Mouse (Mus musculus) NIH3T3 (cell line): ENCODE data around the gene Sema3b.
A peak's percentile ranks its signal among the peaks of the same experiment; 100 is the strongest.

ENCODE experiments used
- DNase-seq: peaks from one replicate; pipeline ENCODE4 v3.0.0-alpha.2; 2012; ENCODE audit warnings: low read depth

Gene Sema3b

DNA sequence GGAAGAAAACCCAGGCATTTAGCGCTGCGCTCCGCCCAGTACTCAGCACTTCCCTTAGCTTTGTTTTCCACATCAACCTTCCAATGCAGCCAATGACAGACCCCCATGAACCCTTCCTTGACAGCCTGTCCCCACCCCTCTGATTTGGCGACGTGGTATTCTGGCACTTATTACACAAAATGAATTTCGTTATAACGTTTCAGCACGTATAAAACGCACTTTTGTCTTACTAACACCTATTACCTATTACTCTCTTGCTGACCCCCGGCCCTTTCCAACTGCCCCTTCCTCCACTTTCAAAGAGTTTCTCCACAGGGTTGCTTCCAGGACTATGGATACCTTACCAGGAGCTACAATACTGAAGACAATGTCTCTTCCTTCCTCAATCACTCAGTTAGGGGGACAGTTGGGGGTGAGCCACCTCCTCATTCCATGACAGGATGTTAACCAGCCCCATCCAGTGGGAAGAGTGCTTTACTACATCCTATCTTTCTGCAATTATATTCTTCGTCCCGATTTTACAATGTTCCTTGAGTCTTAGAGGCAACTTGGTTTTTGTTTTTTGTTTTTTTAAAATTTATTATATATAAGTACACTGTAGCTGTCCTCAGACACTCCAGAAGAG lies 4.0 kb upstream of the Sema3b start:
- peak; percentile 47 for DNase-seq

DNA sequence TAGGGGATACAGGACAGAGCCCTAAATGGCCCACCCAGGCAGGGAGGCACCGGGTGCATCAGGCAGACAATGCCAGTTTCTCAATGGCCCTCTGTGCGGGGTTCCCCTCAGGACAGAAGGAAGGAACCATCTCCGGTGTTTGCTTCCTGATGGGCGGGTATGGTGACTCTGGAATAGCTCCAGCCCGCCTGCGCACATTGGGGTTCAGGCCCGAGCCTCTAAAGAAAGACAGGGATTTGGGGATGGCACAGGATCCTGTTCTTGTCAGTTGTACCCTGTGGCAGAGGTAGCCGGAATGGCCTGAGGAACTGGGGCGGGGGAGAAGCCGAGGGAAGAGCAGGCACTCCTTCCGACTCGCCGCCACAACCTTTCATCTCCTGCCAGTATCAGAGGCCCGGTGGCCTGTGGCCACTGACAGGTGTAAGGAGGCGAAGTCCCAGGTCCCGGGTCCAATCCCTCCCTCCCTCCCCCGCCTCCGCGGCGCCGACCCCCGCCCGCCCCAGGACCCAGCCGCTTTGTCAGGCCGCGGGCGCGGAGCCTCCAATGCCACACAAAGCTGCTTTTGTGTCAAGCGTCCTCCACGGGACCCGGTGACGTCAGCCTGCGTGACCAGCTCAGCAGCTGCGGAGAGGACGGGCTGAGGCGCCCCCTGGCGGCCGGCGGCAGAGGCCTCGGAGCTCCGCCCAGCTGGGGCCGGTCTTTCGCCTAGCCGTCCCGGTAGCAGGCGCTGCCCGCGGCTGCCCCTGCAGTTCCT lies 3.3 kb upstream of the Sema3b start:
- DNase-seq, result peak; percentile 98

DNA sequence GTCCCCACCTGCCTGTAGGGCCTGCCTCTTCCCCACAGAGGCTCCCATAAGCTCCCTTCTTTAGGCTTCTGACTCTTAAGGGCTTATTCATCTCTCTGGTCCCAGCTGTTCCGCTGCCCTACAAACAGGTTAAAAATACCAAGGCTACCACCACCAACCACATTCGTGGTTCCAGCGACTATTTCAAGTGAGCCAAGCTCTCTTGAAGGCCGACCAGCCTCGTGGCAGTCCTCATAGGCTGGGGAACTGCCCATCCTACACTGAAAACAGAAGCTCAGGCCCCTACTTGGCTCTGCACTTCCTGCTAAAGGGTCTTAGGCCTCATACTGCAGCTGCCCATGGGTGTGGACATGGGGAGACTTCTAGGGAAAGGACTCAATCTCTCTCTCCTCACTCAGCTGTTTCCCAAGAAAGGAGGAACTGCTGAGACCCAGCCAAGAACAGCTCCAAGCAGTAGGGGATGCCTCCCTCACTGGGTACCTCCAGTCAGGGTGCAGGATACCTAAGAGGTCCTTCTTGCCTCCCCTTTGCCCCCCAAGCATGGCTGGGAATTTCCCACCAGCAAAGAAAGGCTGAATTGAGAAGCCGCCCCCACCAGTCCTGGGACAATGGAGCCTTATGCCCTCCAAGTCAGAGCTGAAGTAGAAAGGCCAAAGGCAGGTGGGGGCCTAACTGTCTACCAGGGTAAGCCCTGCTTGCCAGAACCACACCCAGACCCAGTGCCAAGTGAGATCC lies 2.6 kb upstream of the Sema3b start:
- DNase-seq, result peak; percentile 33

DNA sequence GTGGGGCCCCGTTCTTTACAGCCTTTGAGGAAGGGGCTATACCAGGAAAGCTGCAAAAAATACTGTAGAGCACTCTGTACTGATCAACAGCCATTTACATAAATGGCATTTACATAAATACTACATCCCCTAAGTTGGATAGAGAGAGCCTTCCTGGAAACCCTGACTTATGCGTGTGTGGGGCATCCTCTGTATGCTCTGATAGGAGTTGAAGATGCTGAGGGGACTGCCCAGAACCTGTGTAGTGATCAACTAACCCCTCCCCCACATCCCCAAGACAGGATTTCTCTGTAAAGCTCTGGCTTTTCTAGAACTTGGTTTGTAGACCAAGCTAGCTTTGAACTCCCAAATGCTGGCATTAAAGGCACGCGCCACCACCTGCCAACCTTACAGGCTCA lies 403 bp upstream of the Sema3b start:
- DNase-seq, result no peak

DNA sequence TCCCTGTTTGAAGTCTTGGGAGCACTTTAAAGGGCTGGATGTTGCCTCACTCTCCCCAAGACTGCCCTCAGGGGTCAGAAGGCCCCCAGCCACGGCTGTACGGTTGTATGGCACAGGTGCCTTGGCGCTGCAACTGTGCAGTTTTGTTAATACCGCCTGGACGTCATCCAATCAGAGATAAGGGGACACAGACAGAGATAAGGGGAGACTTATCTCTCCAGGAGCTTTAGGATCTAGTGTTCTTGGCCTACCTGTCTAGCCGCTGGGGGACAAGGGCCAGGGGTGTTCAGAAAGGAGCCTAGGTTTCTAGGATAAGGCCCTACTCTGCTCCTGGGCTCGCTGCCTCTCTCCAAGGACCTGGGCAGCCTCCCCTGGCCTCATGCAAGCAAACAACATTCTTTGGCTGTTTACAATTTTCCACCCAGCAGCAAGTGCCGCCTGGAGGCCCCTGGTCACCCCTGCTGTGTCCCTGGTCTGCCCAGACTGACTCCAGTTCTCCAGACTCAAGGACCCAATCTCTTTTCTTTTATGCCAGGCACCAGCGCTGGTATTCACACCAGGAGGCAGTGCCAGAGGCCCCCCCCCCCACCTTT lies 1.3 kb downstream of the Sema3b start:
- DNase-seq, result no peak

DNA sequence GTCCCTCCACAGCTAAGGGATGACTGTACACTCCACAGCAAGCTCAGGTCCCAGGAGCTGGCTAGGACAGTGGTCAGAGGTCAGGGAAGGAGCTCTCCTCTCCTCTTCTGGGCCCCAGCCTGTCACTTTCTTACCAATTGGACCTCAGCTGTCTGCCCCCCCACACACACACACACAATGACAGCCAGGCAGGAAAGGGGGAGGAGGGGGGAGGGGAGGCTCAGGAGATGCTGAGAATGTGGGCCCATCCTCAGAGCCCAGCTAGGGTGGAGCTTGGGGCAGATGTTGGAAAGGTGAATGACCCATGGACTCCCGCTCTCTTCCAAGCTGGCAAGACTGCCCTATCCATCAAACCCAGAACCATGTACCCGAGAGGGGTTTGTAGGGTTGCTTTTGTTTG lies 2.0 kb downstream of the Sema3b start:
- no peak for DNase-seq

DNA sequence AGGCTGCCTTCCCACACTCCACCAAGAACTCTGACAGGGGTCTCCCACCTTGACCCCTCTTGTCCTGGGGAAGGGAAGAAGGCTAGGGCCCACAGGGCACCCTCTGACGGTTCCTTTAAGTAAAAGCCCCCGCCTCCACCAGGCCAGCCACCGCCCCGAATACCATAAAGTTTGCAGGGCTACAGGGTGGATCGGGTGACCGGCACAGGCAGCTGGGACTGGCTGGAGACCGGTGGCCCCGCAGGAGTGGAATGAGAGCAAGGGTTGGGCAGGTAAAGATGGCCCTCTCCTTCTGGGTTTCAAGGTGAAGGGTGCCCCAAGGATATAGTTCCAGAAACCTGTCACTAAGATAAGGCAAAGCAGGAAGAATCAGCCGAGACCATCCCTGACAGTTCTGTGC lies 2.4 kb downstream of the Sema3b start:
- DNase-seq, result no peak

DNA sequence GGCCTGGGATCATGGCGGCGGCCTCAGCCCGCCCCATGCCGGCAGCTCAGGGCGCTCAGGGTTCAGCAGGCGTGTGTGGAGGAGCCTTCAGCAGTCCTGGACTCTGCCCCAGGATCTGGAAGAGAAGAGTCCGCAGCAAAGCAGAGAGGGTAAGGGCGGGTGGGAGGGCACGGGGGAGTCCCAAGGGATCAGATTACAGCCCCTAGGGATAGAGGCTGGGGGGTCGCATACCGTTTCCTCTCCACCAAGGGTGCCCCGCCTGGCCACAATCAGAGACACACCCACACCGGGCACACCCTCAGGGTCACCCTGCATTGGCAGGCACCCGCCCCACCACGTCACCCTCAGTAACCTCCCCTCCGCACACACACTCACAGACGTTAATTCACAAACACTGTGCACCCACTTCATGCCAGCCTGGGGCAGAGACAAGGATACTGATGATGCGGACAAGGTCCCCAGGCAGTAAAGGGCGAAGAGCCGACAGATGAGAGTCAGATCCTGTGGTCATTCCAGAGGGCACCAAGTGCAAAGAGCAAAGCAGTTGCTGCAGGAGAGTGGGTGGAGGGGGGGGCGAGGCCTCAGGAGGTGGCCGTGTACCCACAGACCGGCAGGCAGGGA lies 3.9 kb downstream of the Sema3b start:
- DNase-seq, result no peak

DNA sequence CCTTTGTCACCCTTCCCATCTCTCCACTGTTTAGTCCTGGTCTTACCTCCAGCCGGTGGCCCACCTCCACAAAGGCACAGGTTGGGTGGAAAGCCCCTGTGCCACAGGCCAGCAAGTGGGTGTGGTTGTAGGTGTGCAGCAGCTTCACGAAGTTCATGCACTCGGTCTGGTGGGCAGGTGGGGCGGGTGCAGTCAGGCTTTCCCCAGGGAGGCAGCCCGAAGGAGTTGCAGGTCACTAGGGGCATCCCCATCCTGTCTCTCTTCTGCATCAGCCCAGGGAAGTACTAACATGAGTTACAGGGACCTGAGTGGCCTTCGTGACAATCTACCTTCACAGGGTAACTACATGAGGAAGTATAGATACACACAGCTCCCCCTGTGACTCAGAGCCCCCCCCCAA lies 5.8 kb downstream of the Sema3b start:
- no peak for DNase-seq

DNA sequence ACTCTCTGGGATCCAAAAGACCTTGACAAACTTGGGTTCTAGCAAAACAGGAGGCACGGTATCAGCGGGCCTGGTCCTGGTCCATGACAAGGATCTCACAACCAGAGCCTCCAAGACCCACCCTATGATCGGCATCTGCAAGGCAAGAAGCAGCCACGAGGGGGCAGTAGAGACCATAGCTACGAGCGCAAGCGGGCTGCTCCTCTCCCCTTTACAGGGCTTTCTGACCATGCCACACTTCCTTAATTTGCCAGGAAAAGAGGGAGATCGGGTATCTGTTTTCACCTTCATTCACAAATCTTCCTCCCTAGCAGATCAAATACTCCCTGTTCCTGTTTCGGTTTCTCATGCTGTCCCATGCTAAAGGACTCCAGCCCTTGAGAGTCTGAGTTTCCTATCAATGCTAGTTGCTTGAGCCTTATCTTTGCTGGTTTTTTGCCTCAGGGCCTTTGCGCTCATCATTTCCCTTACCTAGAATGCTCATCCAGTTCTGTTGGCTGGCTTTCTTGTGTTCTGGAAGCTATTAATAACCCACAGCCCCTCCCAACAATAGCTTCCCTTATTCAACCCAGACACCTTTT lies 6.9 kb downstream of the Sema3b start:
- peak; percentile 94 for DNase-seq

DNA sequence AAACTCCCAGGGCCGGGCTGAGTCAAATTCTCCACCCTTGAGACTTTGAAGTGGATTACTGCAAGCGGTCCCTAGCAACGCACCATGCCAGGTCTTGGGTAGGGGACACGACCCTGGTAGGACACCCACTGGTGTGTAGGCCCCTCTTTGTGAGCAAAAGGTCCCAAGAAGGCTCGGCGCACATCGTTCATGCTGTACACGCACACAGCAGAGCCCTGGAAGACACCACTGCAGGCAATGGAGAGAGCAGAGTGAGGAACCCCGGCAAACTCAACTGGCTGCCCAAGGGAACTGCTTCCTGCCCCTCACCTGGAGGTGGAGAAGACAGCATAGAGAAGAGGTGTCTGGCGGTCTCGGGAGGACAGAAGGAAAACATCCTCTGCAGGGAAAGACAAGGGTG lies 7.8 kb downstream of the Sema3b start:
- DNase-seq, result no peak

DNA sequence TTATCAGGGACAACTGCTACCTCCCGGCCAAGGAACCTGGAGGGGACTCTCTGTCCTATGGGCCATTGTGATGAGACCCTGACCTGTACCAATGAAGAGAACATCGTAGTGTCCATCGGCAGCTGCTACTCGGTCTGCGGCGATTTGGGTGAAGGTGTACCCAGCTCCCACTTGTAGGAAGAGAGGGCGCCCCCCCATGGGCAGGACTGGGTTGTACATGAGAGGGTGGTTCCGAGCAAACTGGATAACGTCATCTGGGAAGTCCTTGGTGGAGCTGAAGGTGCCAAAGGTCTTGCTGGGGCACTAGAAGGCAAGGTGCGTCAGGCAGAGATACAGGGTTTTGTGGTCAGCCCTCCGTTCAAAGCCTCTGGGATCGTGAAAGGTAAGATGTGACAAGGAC lies 8.3 kb downstream of the Sema3b start:
- DNase-seq, result peak; percentile 24

DNA sequence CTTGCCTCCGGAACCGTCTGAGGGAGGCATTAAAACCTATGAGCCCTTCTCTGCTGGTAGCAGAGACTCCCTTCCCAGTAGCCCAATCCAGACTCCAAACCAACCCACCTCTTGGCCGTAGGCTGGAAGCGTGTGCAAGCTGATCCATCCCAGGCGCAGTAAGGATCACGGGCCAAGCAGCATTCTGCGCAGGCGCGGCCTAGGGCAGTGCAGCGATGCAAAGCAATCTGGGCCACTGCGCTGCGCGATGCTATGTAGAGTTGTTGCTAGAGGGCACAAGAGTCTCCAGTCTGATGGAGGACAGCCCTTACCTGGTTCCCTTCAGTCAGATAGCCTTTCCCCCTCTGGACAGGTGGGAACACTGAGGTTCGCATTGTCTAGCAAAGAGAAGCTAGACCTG lies 9.2 kb downstream of the Sema3b start:
- no peak for DNase-seq

DNA sequence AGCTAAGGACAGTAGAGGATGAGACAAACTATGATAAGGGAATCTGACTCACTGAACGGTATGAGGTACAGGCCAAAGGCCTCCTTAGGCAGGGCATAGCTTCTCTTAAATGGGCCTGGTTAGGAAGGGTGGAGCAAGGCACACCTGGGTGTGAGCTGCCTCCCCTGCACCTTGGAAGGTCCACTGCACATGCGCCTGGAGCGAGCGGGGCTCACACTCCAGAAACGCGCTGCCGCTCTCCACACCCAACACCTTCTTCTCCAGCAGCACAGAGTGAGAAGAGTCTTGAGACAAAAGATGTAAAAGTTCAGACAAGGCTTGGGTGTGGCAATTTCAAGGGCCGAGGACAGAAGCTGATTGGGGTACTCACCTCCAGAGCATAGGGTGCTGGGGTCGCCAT lies 9.6 kb downstream of the Sema3b start:
- no peak for DNase-seq

DNA sequence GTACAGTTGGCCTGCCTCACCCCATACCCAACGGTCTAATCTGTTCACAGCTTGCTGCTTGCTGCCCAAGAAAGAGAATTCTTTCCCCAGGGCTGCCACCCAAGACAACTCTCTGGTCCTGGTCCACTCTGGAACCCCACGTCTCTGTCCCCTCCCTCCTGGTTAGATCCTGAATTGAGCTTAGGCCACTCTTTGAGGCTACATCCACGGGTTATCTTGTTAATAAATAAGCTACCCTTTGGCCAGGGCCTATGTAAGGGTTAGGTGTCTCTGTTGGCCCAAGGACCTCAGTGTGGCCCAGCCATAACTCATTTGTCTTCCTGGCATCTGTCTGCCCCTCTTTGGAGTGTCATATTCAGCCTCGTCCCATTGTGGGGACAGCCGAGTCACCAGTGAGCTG lies 10.6 kb downstream of the Sema3b start:
- no peak for DNase-seq

DNA sequence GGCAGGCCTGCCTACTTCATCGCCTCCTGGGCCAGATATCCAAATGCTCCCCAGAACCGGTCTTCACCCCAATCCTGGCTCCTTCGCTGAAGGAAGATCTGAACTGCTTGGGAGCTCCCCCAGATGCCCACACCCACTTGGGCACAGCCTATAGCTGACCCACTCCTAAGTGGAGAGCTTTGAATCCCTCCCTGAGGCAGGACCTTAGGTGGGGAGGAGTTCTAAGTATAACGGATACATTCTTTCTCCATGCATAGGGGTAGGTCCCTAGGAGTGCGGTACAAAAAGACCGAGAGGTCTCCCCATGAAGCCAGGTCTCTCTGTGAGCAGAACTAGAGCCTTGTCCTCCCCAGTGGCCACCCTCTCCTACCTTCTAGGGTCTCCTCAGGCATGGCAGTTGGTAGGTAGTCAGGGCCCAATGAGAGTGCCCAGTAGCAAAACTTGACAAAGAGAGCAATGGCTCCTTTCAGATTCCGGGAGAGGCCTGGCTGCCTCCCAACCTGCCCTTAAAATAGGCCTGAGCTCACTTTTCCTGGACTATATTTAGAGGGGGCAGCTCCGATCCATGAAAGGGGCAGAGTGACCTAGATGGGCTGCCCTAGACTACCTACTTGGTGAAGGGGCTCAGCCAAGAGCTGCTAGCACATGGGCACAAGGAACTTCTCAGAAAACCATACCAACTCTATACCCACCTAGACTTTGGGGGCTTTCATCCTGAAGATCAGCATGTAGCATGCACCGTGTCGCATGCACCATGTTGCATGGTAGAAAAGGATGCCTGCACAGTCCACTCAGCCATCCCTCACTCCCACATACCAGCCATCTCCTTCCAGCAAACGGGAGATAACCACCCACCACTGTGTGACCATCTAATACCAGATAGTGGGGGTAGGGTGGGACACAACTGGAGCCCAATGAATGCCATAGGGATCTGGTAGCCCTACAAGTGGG lies 12.1 kb downstream of the Sema3b start:
- DNase-seq, result peak; percentile 28

DNA sequence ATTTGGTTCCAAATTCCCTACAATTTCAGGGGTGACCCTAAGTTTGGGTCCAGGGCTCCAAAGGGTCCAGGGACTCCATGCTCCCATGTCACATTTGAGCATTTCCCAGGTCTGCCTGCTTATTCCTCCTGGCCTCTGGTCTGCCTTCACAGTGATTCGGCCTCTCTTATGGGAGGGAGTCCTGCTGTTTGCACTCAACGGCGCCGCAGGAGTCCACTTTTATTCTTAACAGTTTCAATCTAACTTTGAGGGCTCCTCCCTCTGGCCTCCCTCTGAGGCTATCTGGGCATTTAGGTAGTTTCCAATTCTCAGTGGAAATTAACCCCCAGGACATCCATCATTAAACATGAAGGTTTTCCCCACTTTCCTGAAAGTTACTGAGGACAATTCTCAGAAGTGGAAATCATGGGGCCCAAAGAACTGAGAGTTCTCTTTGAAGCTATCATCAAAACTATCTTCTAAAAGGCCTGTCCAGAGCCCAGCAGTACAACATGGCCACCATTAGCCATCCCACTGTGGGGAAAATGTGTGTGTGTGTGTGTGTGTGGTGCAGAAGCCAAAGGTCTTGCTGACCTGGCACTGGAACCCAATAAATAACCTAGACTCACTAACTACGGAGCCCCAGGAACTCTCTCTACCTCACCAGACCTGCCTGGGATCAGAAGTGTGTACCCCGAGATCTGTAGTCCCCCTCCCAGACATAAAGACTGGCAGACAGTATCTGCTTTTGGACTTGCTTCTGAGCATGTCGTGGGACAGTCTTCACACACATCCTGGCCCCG lies 14.6 kb downstream of the Sema3b start:
- no peak for DNase-seq

DNA sequence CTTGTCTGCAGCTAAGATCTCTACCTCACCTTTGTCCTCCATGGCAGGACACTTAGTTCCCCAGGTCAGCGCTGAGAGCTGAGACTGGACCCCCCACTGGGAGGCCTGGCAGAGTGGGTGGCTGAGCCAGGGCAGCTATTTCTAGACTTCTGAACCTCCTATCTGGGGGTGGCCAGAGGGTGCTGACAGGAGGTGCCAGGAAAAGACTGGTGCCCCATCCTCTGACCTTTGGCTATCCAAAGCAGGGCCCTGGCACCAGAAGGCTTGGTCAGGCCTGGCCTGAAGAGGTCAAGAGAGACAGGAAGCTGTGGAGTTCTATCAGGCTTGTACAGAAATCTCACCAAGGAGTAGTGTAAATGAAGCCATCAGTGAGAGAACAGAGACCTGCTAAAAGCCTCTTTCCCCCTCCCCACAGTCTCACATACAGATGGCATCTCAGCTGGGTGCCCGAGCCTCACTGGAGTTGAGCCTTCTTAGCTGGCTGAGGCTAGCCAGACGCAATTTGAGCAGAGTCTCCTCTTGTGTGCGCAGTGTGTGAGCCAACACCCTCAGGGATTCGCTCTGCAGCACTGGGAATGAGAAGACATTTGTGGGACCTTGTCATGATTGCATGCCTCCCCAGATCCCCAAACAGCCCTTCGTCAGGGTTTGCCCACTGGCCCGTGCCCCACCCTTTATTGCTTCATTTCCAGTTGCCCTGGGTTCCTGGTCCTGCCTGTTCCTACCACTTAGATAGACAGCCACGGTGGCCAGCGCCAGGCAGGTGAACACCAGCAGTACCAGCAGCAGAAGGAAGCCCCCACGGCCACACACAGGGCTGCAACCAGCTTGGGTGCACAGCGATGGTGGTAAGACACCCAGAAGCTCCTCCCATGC lies 15.7 kb downstream of the Sema3b start:
- DNase-seq, result no peak

DNA sequence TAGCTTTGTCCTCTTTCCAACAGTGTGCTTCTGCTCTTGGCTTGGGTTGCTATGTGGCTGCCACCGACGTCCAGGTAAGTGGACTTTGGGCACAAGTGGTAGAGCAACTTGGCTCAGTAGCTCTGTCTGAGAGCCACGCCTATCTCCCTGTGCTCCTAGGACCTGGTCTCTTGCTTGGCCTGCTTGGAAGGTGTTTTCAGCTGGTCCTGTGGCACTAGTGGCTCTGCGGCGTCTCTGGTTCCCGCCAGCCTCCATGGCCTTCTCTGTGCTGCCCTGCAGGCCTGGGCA lies 18.3 kb downstream of the Sema3b start:
- no peak for DNase-seq
